Mouse (Mus musculus) liver, embryonic 16.5 days (tissue): ENCODE measurements around the gene Clcc1. TPM values are rescaled to one million over a fixed set of nuclear protein-coding genes. Genes with fewer than 3 reads are reported as not detected.
"Not testable (repeated sequence)": the region's sequence is repeated elsewhere in the genome, so short reads cannot be mapped to it uniquely, and the experiment has no call there.

Experiments used
- ATAC-seq: fragments of 200-750 bp; cut with Nextera tagmentation; 2 replicates; pipeline ENCODE4 v1.8.0; 2017; ENCODE audit warnings: low read depth, mild to moderate bottlenecking, moderate number of reproducible peaks, moderate library complexity
- H3K27ac ChIP-seq: fragments of 300-500 bp; sonication (generic); 2 replicates; pipeline ENCODE4 v1.5.1; 2014; ENCODE audit warnings: mild to moderate bottlenecking, low read length
- H3K27me3 ChIP-seq: fragments of 300-500 bp; sonication (generic); 2 replicates; pipeline ENCODE4 v1.6.1; 2014; ENCODE audit warnings: low read depth, low read length, mixed read lengths; ENCODE audit not compliant: control insufficient read depth, insufficient read depth
- H3K36me3 ChIP-seq: fragments of 300-500 bp; sonication (generic); 2 replicates; pipeline ENCODE4 v1.6.1; 2014; ENCODE audit warnings: mild to moderate bottlenecking; ENCODE audit not compliant: control insufficient read depth, insufficient read depth
- H3K4me1 ChIP-seq: fragments of 300-500 bp; sonication (generic); 2 replicates; pipeline ENCODE4 v1.6.1; 2014; ENCODE audit warnings: low read depth, low read length, mixed read lengths; ENCODE audit not compliant: control insufficient read depth
- H3K4me2 ChIP-seq: fragments of 300-500 bp; sonication (generic); 2 replicates; pipeline ENCODE4 v1.6.1; 2014; ENCODE audit warnings: low read depth, low read length, mixed read lengths
- H3K4me3 ChIP-seq: fragments of 300-500 bp; sonication (generic); 2 replicates; pipeline ENCODE4 v1.5.1; 2014; ENCODE audit warnings: low read depth, mild to moderate bottlenecking, low read length
- H3K9ac ChIP-seq: fragments of 300-500 bp; sonication (generic); 2 replicates; pipeline ENCODE4 v1.6.1; 2014; ENCODE audit warnings: low read depth, low read length
- H3K9me3 ChIP-seq: fragments of 300-500 bp; sonication (generic); replicated peaks from 2 replicates; pipeline ENCODE4 v1.6.1; 2016; ENCODE audit warnings: low read length; ENCODE audit not compliant: control insufficient read depth
- WGBS: fragments of 180-500 bp; shearing (Covaris S2); extraction: QIAGEN DNeasy Blood & Tissue Kit; methylation state at CpG from one replicate; pipeline ENCODE4 v1.1.7; 2014; ENCODE audit not compliant: insufficient replicate concordance; 5-methylcytosine and 5-hydroxymethylcytosine counted together
- polyA plus RNA-seq: library from polyadenylated mRNA; unstranded; fragments of >200 nt; fragmentation: Nextera tagmentation; extraction: Ambion mirVana; gene quantifications from 2 replicates; pipeline ENCODE4 v1.2.1, GENCODE M21; 2015

The Clcc1 gene
- polyA plus RNA-seq, 1 experiment from 2014 or later = 37.8 TPM

DNA sequence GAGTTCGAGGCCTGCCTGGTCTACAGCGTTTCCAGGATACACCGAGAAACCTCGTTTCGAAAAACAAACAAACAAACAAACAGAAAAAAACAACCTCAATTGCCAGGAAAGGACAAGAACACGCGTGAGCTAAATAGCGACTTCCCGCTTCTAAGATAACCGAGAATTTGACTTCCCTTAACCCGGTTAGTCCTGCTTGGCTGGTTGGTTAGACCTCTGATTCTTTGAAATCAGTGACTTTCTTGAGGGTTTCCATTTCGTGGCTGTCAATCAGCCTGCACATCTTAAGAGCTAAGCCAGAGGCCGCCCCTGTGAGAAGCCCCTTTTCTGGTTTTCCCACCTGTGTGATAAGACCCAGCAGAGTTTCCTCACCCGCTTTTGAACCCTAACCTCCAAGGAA is 853 bp downstream of the Clcc1 start:
- WGBS = 6% methylated on average over 14 of the region's 14 CpGs

DNA sequence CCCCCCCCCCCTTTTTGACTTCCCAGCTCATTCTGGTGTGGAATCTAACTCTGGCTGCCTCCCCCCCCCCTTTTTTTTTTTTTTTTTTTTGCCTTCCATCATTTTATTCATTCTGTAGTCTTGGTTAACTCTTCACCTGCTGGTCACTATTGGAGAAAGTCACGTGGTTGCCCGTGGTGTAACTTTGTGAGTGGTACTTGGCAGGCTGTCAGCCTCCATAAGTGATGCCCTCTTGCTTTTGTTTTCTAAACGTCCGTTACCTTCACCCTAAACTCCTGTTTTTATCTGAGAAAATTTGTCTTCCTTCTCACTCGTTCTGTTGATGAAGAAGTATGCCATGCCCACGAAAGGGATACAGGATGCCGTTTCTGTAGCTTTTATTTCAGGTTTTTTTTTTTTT is 1.8 kb downstream of the Clcc1 start:
- H3K36me3 ChIP-seq = no peaks in the 10 kb centered on the region
- WGBS = 74% methylated on average over 7 of the region's 7 CpGs
- H3K4me2 ChIP-seq = 0 out of 2 replicates have a peak overlapping the region, but pooled peaks have one; percentile 84
- H3K27me3 ChIP-seq = no peaks in the 10 kb centered on the region
- no peak overlapping the region for H3K4me3 ChIP-seq
- H3K27ac ChIP-seq = no peak overlapping the region
- peaks cover 17% of the 10 kb centered on the region for H3K4me1 ChIP-seq
- H3K9me3 ChIP-seq = no peaks in the 10 kb centered on the region
- H3K9ac ChIP-seq = no peak overlapping the region
- ATAC-seq = no peak

More for the DNA sequence above, 853 bp downstream of the Clcc1 start:
- H3K27ac ChIP-seq = no peak overlapping the region
- peak overlapping the region; percentile 95 for H3K9ac ChIP-seq
- H3K9me3 ChIP-seq = no peaks in the 10 kb centered on the region
- ATAC-seq = no peak
- peaks cover 17% of the 10 kb centered on the region for H3K4me1 ChIP-seq
- H3K27me3 ChIP-seq = no peaks in the 10 kb centered on the region
- H3K4me3 ChIP-seq = peak overlapping the region; percentile 89
- no peaks in the 10 kb centered on the region for H3K36me3 ChIP-seq
- peak overlapping the region; percentile 84 for H3K4me2 ChIP-seq

DNA sequence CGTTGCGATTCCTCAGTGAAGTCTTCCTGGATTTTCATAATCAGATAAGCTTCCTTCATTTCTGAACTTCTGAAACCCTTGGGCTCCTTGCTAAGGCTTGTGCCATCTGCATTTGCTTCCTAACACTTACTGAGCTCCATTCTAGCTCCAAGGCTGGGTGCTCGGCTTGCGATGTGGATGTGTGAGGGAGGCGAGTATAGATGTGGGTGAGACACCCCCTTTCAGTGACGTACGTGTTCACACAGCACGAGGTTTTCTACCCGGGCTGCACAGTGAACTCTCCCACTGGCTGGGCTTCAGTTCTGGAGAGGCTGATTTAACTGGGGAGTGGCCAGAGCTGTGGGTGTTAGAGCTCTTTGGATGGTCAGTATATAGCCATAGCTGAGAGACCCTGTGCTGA is 4.9 kb downstream of the Clcc1 start:
- H3K9me3 ChIP-seq = no peaks in the 10 kb centered on the region; the same call in 1 of the 2 replicates
- no peak for ATAC-seq
- H3K9ac ChIP-seq = no peak overlapping the region
- no peak overlapping the region for H3K4me3 ChIP-seq
- H3K36me3 ChIP-seq = peaks cover 16% of the 10 kb centered on the region
- H3K4me1 ChIP-seq = peaks cover 11% of the 10 kb centered on the region
- H3K4me2 ChIP-seq = no peak overlapping the region
- WGBS = 91% methylated on average over 9 of the region's 9 CpGs
- no peaks in the 10 kb centered on the region for H3K27me3 ChIP-seq
- no peak overlapping the region for H3K27ac ChIP-seq

DNA sequence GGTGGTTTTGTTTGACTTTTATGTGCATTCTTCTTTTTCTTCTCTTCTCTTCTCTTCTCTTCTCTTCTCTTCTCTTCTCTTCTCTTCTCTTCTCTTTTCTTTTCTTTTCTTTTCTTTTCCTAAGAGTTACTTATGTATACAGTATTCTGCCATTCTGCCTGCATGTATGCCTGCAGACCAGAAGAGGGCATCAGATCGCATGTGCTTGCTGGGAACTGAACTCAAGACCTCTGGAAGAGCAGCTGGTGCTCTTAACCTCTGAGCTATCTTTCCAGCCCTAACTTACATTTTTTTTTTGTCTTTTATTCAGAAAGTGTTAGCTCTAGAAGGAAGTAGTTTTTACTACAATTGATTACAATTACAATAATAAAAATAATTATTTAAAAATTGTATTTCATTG is 7.2 kb downstream of the Clcc1 start:
- WGBS = 81% methylated on average over 1 of the region's 1 CpGs
- ATAC-seq = no peak

DNA sequence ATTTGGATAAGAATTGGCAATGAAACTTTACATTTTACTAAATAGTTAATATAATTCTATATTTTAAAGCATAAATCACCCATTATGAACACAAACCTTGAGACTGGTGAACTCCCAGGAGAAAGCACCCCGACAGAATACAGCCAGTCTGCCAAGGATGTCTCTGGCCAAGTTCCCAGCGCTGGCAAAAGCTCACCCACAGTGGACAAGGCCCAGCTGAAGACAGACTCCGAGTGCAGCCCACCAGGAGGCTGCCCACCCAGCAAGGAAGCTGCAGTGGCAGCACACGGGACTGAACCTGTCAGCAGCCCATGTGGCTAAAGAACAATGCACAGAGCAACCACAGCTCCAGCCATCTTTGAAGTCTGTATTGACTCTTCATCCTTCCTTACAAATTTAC is 22.9 kb downstream of the Clcc1 start:
- WGBS = 82% methylated on average over 4 of the region's 4 CpGs

More for the DNA sequence above, 7.2 kb downstream of the Clcc1 start:
- no peak overlapping the region for H3K9ac ChIP-seq
- no peak overlapping the region for H3K4me2 ChIP-seq
- no peaks in the 10 kb centered on the region; the same call in 1 of the 2 replicates for H3K9me3 ChIP-seq
- H3K27me3 ChIP-seq = no peaks in the 10 kb centered on the region
- no peak overlapping the region for H3K27ac ChIP-seq
- peaks cover 21% of the 10 kb centered on the region for H3K36me3 ChIP-seq
- no peaks in the 10 kb centered on the region for H3K4me1 ChIP-seq
- no peak overlapping the region for H3K4me3 ChIP-seq

DNA sequence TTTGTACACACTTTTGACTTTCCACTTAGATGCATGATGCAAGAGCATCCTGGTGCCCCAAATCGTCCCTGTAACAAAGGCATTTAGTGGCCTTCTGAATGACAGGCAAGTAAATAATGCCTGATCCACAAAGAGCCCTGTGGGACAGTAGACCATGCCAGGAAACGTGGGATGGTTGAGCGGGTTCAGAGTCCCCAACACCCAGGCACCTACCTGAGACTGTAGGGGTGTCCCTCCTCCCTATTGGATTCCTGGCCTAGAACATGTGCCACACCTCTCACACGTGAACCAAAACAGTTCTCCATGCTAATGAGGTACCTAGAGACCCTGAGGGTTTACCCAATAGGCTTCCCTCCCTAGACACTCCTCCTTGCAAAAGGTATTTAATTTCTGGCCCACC is 27.3 kb downstream of the Clcc1 start:
- Histone ChIP-seq H3K4me3 (no peak overlapping the region), H3K4me1 (no peaks in the 10 kb centered on the region), H3K9me3 (no peaks in the 10 kb centered on the region), H3K27ac (no peak overlapping the region), H3K27me3 (no peaks in the 10 kb centered on the region), H3K4me2 (no peak overlapping the region), H3K9ac (no peak overlapping the region), H3K36me3 (peaks cover 72% of the 10 kb centered on the region)
- ATAC-seq = peak; percentile 79
- 74% methylated on average over 4 of the region's 4 CpGs for WGBS

More for the DNA sequence above, 22.9 kb downstream of the Clcc1 start:
- H3K4me2 ChIP-seq = no peak overlapping the region
- no peaks in the 10 kb centered on the region for H3K4me1 ChIP-seq
- no peaks in the 10 kb centered on the region for H3K9me3 ChIP-seq
- H3K4me3 ChIP-seq = no peak overlapping the region
- no peak overlapping the region for H3K27ac ChIP-seq
- H3K36me3 ChIP-seq = peaks cover 65% of the 10 kb centered on the region
- ATAC-seq = no peak
- no peak overlapping the region for H3K9ac ChIP-seq
- H3K27me3 ChIP-seq = no peaks in the 10 kb centered on the region

DNA sequence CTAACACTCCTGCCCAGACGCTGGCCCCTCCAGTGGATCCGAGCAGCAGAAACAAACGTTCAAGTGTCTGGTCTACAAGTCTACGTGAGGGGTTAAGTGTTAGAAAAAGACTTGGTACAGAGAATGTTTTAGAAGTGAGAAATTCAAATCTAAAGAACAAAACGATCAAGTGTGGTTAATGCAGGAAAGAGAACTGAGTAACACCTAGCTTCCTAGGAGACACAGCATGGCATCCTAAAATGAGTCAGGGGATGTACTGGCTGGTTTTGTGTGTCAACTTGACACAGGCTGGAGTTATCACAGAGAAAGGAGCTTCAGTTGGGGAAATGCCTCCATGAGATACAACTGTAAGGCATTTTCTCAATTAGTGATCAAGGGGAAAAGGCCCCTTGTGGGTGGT is 29.9 kb downstream of the Clcc1 start:
- not testable (repeated sequence) for H3K4me1 ChIP-seq
- peaks cover 65% of the 10 kb centered on the region for H3K36me3 ChIP-seq
- WGBS = 88% methylated on average over 5 of the region's 5 CpGs

DNA sequence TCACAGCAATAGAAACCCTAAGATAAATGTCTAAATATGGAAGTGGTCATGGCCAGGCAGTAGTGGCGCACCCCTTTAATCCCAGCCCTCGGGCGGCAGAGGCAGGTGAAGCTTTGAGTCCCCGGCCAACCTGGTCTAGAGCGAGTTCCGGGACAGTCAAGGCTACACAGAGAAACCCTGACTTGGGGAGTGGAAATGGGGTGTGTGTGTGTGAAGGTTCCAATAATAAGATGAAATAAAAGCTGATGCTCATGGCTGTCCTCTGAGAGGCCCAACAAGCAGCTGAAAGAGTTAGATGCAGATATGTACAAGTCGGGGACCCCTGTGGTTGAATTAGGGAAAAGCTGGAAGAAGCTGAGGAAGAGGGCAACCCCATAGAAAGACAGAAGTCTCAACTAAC is 32.0 kb downstream of the Clcc1 start:
- H3K4me2 ChIP-seq = no peak overlapping the region
- 90% methylated on average over 7 of the region's 7 CpGs for WGBS
- H3K4me3 ChIP-seq = no peak overlapping the region
- no peak overlapping the region for H3K27ac ChIP-seq
- no peaks in the 10 kb centered on the region for H3K9me3 ChIP-seq
- H3K4me1 ChIP-seq = no peaks in the 10 kb centered on the region
- peaks cover 50% of the 10 kb centered on the region for H3K36me3 ChIP-seq
- ATAC-seq = no peak
- H3K27me3 ChIP-seq = no peaks in the 10 kb centered on the region
- no peak overlapping the region for H3K9ac ChIP-seq

More for the DNA sequence above, 29.9 kb downstream of the Clcc1 start:
- not testable (repeated sequence) for H3K4me3 ChIP-seq, H3K4me2 ChIP-seq, ATAC-seq, H3K27ac ChIP-seq, H3K9me3 ChIP-seq, H3K9ac ChIP-seq, H3K27me3 ChIP-seq

DNA sequence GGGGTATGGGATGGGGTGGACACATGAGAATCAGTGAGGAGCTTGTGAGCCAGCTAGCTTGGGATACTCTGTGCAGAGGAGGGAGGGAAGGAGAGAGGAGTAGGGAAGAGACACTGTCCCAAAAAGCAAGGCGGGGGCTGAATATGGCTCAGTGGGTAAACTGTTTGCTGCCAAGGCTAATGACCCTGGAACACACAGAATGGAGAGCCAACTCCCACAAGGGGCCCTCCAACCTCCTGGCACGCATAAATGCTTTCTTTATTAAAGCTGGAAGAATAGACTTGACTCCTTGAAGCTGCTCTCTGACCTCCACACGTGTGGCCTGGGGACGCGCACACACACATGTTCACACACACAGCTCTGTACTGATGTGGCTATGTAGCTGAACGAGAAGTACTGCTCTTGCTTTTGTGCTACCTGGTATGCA is 35.3 kb downstream of the Clcc1 start:
- Histone ChIP-seq H3K36me3 (peaks cover 24% of the 10 kb centered on the region), H3K4me3 (no peak overlapping the region), H3K4me2 (no peak overlapping the region), H3K9ac (no peak overlapping the region), H3K27me3 (no peaks in the 10 kb centered on the region), H3K4me1 (no peaks in the 10 kb centered on the region), H3K9me3 (no peaks in the 10 kb centered on the region), H3K27ac (no peak overlapping the region)
- no peak for ATAC-seq
- WGBS = 87% methylated on average over 6 of the region's 6 CpGs
